Mouse (Mus musculus) bone marrow macrophage, adult 2 months (primary cell): ENCODE results near the gene Scn10a.

Source experiments
- CTCF ChIP-seq: IDR thresholded peaks from 2 replicates; pipeline ENCODE4 v1.5.1; 2012; ENCODE audit warnings: low read depth, mild to moderate bottlenecking, low read length, moderate library complexity
- POLR2A ChIP-seq: IDR thresholded peaks from 2 replicates; pipeline ENCODE4 v1.6.1; 2012; ENCODE audit warnings: mild to moderate bottlenecking, low read depth, low read length, borderline replicate concordance

- no peak for TF ChIP-seq CTCF
- no peak for TF ChIP-seq POLR2A
Measured at GRCm38 (mm10) chr9:119691505-119691904, 27.6 kb downstream of the Scn10a start.
